Mouse (Mus musculus) adipose tissue, adult 10 weeks (tissue): Measurements from ENCODE around the gene Gm28043. TPM values are rescaled to one million over a fixed set of nuclear protein-coding genes. Genes with fewer than 3 reads are reported as not detected.

Source experiments
- polyA plus RNA-seq: library from polyadenylated mRNA; stranded (reverse); fragments of 350-450 nt; fragmentation: Illumina TruSeq; extraction: RNeasy Lipid Tissue Mini Kit (QIAGEN cat#74804); gene quantifications from one replicate; pipeline ENCODE4 v1.2.3, GENCODE M21; 2014; ENCODE audit warnings: low read depth, low replicate concordance

The Gm28043 gene
- polyA plus RNA-seq, result 2.2 TPM

GRCm38 (mm10) chr17:29614115-29615023, at the start of gene Gm28043, which contains the start of gene Rnf8:
Gene Gm28043, plus strand, starts transcription at chr17:29614876.
Gene Rnf8, plus strand, starts transcription at chr17:29614790.

GRCm38 (mm10) chr17:29660076-29660761, 45.5 kb downstream of the Gm28043 start, which contains the start of gene Cmtr1:
Gene Cmtr1, plus strand, starts transcription at chr17:29660595.

GRCm38 (mm10) chr17:29716732-29717445, 102.2 kb downstream of the Gm28043 start, which contains the start of gene Ccdc167:
Gene Ccdc167, minus strand, starts transcription at chr17:29717044.

Other genes starting within 250 kb of the Gm28043 start
- 13.0 TPM for gene Pim1, start 124.1 kb upstream of the Gm28043 start, polyA plus RNA-seq
- gene Gm17657, start 65.2 kb upstream of the Gm28043 start, polyA plus RNA-seq, result not detected
- 13.8 TPM for gene Tbc1d22b, start 65.1 kb upstream of the Gm28043 start, polyA plus RNA-seq
- gene Tmem217, start 62.5 kb upstream of the Gm28043 start, polyA plus RNA-seq, result 1.1 TPM
- 32.9 TPM for gene Rnf8, start 86 bp upstream of the Gm28043 start, polyA plus RNA-seq
- gene Cmtr1, start 45.7 kb downstream of the Gm28043 start, polyA plus RNA-seq, result 39.2 TPM
- gene Ccdc167, start 102.2 kb downstream of the Gm28043 start, polyA plus RNA-seq, result 8.7 TPM